Mouse (Mus musculus) ovary, postnatal 14 days (tissue): ENCODE measurements around the gene Cfap97.

Experiments
- DNase-seq: peaks from one replicate; pipeline ENCODE4 v3.0.0; 2022; ENCODE audit warnings: low spot score

The Cfap97 gene

GRCm38 (mm10) chr8:46153042-46153441 is 1.5 kb downstream of the Cfap97 start:
- no peak for DNase-seq

DNA sequence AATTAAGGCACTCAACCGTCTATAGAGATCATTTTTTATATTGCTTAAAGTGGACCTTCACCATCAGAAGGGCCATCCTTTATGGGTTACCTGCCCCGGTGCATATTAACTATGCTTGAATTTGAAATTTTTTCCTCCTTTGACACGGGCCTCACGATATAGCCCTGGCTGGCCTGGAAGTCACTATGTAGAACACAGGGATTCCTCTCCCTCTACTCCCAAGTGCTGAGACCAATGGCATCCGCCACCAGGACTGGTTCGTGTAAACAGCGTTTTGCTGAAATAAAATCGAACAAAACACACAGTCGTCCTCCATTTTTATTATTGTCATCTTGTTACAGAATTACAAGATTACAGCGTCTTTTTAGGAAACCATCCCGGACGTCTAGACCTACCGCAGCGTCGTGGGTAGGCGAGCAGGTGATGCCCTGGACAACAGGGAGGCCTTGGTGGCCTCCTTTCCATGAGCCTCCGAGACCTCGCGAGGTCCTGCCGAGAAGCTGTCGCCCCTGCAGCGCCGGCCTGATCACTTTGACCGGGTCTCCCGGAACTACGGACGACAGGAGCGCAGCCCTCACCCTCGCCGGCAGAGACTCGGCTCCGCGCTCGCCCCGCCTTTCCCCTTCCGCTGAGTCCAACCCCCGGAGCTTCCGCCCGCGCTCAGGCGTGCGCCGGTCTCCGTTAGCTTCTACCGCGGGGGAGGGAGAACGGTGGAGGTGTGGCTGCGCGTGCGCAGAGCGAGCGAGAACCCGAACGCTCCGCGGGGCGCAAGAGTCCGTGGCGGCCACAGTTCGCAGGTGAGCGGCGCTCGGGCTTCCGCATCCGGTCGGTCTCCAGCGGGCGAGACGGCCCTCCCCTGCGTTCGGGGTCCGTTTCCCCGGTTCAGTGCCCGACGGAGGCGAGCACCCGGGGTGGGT is 11.6 kb downstream of the Cfap97 start:
- DNase-seq, result peak; percentile 96

- DNase-seq, result no peak
Measured at GRCm38 (mm10) chr8:46163870-46164190, 12.3 kb downstream of the Cfap97 start.

GRCm38 (mm10) chr8:46173651-46174050 is 22.1 kb downstream of the Cfap97 start:
- DNase-seq, result no peak

DNA sequence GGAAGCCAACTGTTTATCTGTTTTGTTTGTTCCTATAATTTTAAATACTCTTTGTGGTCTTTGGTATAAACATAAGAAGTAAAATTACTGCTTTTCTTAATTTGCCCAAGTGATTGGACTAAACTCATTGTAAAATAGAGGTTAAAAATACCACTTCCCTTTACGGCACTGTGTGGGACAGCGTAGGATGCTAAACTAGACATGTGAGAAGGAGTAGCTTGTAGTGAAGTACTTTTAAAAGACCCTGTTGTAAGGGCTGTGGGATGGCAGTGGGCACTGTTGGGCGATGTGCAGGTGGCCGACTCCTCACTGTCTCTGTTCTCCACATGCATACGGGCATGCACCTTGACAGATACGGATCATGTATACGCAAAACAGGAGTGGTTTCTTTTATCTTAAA is 28.6 kb downstream of the Cfap97 start:
- no peak for DNase-seq

DNA sequence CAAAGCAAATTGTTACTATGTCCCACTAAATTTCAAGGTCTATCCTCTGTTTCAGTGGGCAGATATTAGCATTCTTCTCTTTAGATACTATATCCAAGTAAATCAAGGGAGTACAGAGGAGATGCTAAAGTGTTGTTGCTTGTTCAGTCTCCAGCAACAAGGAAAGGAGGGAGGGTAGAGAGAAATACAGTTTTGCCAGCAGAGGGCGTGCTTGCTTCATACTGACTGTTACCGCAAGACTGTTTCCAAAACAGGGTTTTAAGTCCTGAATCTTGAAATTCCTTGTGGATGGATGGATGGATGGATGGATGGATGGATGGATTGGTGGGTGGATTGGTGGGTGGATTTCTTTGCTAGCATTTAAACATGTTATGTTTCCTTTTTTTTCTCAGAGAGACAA is 33.8 kb downstream of the Cfap97 start:
- peak; percentile 44 for DNase-seq

DNA sequence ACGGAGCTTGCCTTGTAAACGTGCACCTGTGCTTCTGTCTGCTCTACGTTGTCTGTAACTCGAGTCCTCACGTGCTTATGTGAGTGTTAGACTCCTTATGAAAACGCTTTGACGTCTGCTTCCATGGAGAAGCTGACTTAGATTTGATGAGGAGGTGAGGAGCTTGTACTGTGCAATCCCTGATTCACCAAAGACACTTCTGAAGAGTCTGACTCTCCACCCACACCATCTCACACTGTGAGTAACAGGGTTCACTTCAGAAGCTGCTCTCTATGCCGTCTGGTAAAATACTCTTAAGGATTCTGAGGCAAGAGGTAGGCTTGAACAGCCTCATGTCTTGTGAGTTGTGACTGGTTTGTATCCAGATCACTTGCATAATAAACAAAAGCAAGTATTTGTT is 41.5 kb downstream of the Cfap97 start:
- no peak for DNase-seq

GRCm38 (mm10) chr8:46196877-46197276 is 45.3 kb downstream of the Cfap97 start:
- DNase-seq, result no peak

GRCm38 (mm10) chr8:46197673-46198072 is 46.1 kb downstream of the Cfap97 start:
- no peak for DNase-seq

DNA sequence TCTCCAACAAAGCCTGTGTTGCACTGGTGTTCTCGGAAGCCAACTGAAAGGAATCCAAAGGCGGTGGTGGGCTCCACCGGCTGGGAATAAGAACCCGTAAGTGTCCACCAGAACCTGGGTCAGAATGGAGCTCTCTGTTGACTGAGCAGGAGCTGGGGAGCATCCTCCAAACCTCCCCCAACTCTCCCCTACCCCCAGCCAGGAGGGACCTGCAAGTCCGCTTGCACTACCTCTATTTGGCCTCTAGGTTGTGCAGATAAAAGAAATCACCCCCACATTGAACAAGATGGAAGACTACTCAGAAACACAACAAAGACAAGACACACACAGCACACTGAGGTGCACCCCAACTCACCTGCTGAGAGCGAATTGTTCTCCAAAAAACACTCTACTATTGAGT is 50.8 kb downstream of the Cfap97 start:
- no peak for DNase-seq

- no peak for DNase-seq
Measured at GRCm38 (mm10) chr8:46204301-46204700, 52.7 kb downstream of the Cfap97 start.

DNA sequence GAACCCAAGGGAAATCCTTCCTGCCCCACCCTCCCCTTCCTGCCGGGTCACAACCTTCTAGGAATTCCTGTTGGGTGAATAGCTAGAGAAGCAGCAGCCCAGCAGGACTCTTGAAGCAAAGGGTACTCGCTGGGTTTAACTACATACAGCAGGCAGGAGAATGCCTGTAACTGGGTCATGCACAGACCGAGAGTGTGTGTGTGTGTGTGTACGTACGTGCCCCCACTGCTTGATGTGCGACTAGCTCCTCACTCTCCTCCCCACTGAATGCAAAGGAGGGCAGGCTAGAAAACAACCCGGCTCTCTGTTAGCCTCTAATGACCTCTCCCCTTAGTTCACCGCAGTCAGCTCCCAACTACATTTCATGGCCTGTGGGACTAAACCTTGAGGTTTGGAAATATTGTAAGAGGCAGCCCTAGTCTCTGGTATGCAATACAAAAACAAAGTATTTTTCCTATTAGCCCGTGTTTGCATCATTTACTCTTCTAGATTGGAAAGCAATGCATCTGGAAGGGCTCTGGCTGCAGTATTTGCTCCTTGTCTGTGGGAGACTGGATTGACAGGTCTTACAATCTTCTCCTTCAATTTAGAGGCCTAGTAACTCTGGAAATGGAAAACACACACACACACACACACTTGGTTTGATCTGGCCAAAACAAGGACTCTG is 53.5 kb downstream of the Cfap97 start:
- no peak for DNase-seq

- DNase-seq, result no peak
Measured at GRCm38 (mm10) chr8:46206107-46206506, 54.5 kb downstream of the Cfap97 start.

- DNase-seq, result no peak
Measured at GRCm38 (mm10) chr8:46208354-46208753, 56.8 kb downstream of the Cfap97 start.

GRCm38 (mm10) chr8:46209057-46209456 is 57.5 kb downstream of the Cfap97 start:
- no peak for DNase-seq

DNA sequence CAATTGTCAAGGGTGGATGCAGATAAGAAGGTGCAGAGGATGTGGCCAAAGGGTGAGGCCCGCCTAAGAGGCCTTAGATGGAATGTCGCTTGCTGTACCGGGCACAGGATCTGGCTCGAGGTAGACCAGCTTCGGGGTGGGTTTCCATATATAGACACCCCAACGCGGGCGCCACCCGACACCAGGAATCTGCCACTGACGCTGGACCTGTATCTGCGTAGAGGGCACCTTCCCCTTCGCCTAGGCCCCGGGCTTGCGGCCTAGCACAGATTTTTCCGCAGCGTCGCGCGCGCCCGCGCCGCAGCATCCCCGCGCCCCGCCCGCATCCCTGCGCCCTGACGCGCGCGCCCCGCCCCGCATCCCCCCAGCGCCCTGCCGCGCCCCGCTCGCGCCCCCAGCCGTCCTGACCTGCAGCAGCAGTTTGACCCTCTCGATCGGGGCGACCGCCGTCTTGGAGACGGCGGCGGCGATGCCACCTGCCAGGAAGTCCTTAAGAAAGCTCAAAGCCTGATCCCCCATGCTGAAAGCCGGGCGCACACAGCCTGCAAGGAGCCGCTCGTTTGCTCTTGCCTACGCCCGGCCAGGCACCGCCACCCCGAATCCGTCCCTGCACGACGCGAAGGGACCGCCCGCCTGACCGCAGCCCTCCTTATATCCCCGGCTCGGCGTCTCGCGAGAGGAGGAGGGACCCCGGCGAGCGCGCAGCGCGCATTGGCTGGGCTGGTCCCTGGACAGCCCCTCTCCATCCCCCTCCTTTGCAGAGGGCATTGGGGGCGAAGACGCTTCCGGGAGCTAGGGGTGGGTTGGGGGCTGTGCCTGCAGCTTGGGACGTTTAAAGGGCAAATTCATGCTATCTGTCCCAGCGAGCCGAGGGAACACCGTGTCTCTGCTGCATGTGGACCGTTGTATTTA is 59.1 kb downstream of the Cfap97 start, which contains the start of gene Slc25a4:
Gene Slc25a4 (minus strand): TSS at position 881 of the 912 bp plus-strand sequence.
- peak; percentile 98 for DNase-seq

- peak; percentile 8 for DNase-seq
Measured at GRCm38 (mm10) chr8:46211611-46212071, 60.1 kb downstream of the Cfap97 start.

GRCm38 (mm10) chr8:46212194-46212593 is 60.6 kb downstream of the Cfap97 start:
- DNase-seq, result no peak

DNA sequence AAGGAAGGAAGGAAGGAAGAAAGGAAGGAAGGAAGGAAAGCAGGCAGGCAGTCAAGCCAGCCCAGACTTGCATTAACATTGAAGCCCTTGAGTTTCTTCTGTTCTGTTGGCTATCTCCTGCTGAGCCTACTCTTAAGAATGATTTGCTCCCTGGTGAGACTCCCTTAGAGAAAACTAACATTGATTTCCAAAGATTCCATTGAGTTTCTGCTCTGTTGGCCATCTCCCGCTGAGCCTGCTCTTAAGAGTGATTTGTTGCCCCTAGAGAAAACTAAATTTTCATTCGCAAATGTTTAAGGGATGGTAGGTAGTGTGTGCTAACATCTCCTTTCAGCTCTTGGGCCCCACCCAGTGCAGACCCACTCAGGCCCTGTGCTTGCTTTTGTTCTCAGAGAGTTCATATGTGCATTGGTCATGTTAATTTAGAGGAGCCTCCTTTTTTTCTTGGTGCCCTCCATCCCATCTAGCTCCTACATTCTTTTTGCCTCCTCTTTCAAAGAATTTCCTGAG is 62.5 kb downstream of the Cfap97 start:
- no peak for DNase-seq

- DNase-seq, result peak; percentile 21
Measured at GRCm38 (mm10) chr8:46216838-46217237, 65.3 kb downstream of the Cfap97 start.

- DNase-seq, result no peak
Measured at GRCm38 (mm10) chr8:46220566-46220965, 69.0 kb downstream of the Cfap97 start.

GRCm38 (mm10) chr8:46225501-46225900 is 73.9 kb downstream of the Cfap97 start:
- DNase-seq, result no peak
